Mouse (Mus musculus) retina, adult 2 months (tissue): Measurements from ENCODE around the gene Fam114a2.

Experiments
- DNase-seq: peaks from one replicate; pipeline ENCODE4 v3.0.0-alpha.2; 2012; ENCODE audit warnings: low read depth, low spot score

Fam114a2 gene

GRCm38 (mm10) chr11:57519304-57519703 is 887 bp upstream of the Fam114a2 start:
- no peak for DNase-seq

GRCm38 (mm10) chr11:57518751-57519148 is 333 bp upstream of the Fam114a2 start:
- DNase-seq: no peak

DNA sequence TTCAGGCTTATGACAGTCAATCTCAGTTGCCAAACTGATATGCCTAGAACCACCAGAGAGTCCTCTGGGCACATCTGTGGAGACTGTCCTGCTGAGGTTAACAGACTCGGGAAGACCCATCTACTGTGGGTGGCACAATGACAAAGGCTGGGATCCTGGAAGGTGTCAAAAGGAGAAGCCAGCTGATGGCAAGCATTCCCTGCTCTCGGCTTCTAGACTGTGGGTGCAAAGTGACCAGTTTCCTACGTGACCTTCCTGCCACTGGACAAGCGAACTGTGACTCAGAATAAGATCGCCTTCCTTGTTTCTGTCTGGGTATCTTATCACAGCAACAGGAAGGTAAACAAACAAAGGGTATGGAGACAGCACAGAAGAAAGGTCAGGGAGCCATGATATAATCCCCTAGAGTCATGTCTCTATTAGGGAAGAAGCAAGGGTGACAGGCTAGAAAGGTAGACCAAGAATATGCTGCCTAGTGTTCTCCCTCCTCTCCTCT is 1.4 kb downstream of the Fam114a2 start:
- no peak for DNase-seq

GRCm38 (mm10) chr11:57515218-57515617 is 3.2 kb downstream of the Fam114a2 start:
- no peak for DNase-seq

GRCm38 (mm10) chr11:57506899-57507298 is 11.5 kb downstream of the Fam114a2 start:
- no peak for DNase-seq

GRCm38 (mm10) chr11:57503155-57503554 is 15.3 kb downstream of the Fam114a2 start:
- DNase-seq: no peak

DNA sequence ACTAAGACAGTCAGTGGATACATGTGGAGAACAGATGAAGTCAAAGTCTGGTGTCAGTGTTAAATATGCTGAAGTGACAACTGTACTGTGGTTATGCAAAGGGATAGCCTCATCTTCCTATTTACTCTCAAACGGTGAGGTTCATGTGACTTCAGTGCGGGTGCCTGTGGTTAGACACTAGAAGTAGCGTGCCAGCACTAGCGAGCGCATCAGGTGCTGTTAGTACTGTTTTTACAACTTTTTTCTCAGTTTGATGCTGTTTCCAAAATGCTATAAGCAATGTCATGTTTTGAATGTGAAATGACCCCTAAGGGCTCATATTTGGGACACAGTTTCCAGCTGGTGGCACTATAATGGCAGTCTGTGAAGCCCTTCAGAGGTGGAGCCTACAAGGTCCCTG is 20.2 kb downstream of the Fam114a2 start:
- DNase-seq: no peak

DNA sequence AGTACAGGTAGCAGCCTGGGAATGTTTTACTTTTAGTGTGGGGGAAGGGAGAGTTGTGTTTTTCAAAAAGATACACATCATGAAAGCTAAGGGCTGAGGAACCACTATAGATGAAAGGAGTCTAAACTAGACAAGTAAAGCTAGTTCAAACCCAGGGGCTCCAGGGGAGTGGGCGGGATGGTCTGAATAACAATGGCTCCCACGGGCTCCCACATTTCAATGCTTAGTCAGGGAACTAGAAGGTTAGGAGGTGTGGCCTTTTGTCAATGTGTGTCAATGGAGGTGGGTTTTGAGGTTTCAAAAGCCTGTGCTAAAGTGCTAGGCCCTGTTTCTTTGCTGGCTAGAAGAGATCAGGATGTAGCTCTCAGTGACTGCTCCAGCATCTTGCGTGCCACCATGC is 20.7 kb downstream of the Fam114a2 start:
- DNase-seq: no peak

GRCm38 (mm10) chr11:57496462-57497039 is 21.9 kb downstream of the Fam114a2 start:
- DNase-seq: peak; percentile 59

DNA sequence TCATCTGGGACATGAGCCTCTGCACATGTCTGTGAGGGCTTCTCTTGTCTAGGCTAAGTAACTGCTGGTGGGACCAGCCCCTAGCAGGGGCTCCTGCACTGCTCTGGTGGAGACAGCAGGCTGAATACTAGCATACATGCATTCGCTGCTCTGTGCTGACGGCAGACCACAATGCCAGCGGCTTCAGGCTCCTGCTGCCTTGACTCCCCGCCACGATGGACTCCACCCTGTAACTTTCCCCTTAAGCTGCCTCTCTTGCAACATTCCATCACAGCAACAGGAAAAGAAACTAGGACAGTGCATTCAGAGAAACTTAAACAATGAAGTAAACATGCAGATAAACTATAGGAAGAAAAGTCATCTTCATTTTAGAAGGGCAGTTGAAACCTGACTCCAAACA is 30.0 kb downstream of the Fam114a2 start:
- DNase-seq: no peak

GRCm38 (mm10) chr11:57478077-57478476 is 40.3 kb downstream of the Fam114a2 start:
- DNase-seq: no peak

GRCm38 (mm10) chr11:57475119-57475518 is 43.3 kb downstream of the Fam114a2 start:
- DNase-seq: no peak

GRCm38 (mm10) chr11:57474296-57474941 is 44.0 kb downstream of the Fam114a2 start:
- DNase-seq: no peak

DNA sequence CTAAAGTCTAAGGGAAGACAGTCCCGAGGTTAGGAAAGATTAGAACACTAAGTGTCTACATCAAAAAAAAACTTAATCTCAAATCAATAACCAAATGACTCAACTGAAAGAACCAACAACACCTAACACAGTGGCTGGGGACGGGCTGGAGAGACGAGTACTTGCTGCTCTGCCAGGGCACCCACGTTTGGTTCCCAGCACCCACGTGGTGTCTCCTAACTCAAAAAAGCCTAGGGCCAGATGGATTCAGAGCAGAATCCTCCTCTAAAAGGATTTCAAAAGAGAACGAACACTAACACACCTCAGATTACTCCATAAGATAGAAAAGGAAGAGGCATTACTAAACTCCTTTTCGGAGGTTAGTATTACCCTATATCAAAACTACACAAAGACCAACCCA is 47.4 kb downstream of the Fam114a2 start:
- DNase-seq: no peak

- no peak for DNase-seq
Observed at GRCm38 (mm10) chr11:57470056-57470455, 48.4 kb downstream of the Fam114a2 start.

GRCm38 (mm10) chr11:57468706-57469105 is 49.7 kb downstream of the Fam114a2 start:
- no peak for DNase-seq

- DNase-seq: peak; percentile 76
Observed at GRCm38 (mm10) chr11:57467159-57468110, 51.0 kb downstream of the Fam114a2 start.

GRCm38 (mm10) chr11:57465844-57466243 is 52.6 kb downstream of the Fam114a2 start:
- DNase-seq: no peak

GRCm38 (mm10) chr11:57465025-57465424 is 53.4 kb downstream of the Fam114a2 start:
- no peak for DNase-seq

DNA sequence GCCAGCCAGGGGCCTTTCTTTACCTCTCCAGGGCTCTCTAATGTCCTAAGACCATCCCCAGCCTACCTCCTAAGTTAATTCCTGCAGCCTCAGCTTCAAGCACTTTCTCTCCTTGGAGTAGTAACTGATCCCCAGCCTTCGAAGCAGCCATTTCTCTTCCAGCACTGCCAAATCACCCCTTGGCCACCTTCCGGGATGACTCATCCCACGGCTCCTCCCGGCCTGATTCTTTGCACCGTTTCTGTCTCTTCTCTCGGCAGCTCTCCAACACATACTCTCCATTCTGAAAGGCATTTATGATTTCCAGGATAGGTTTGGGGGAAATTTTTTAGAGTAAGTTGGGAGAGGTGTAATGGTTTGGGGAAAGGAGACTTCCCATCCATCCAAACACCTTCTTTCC is 58.7 kb downstream of the Fam114a2 start:
- DNase-seq: no peak

GRCm38 (mm10) chr11:57454421-57454820 is 64.0 kb downstream of the Fam114a2 start:
- no peak for DNase-seq

DNA sequence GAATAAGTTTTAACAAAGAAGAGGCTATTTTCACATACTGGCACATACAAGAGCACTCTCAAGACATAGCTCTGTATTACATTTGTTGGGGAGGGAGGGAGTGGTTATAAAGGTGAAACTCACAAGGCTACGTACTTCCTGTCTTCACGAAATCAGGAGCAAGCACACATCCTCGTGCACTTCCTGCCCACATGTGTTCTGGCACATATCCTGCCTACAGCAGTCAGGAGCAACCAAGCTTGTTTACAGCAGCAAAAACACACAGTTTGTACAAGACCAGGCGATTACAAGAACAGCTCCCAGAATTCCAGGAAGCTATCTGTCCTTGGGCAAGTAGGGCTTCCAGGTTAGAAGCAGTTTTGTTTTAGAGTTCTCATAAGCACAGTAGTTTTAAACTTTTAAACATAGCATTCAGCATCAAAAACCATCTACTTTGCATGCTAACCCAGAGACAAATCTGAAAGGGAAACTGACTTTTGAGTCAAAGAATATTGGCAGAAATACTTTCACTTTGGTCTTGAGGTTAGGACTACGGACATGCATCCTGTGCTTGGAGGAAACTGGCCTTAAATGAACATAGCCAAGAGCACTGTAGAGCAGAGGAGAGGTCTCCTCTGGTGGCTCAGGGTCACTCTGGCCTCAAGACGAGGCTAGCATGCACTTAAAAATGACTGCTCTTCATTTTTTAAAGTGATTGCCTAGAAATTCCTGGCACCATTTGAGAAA is 73.0 kb downstream of the Fam114a2 start:
- DNase-seq: no peak
